Mouse (Mus musculus): ENCODE data around the gene Entr1.

Entr1 gene

DNA sequence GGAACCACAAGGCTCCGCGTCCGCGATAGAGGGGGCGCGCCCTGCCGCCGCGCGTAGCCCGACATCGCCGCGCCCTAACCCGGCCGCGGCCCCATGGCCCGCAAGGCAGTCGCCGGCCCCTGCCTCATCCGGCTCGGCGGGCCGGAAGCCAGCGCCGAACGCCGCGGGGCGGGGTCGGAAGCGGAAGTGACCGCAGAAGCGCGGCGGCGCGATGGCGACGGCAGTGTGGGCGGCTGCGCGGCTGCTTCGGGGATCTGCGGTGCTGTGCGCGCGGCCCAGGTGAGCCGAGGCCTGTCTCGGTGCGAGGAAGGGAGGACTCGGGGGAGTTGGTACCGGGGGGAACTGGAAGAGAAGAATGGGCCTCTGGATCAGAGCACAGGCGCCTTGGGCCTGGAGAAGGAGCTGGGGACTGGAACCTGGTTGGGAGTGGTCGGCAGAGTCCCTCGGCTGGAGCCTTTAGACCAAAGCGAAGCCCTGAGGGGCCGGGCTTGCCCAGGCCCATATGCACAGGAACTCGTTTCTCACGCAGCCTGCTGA, at the start of gene Entr1, which contains the start of gene Pmpca:
Gene Entr1, minus strand, starts transcription at position 163 of the 537 bp plus-strand sequence.
Gene Pmpca, plus strand, starts transcription at position 186 of the 537 bp plus-strand sequence.
- DNase-seq, result peak; percentile 78

DNA sequence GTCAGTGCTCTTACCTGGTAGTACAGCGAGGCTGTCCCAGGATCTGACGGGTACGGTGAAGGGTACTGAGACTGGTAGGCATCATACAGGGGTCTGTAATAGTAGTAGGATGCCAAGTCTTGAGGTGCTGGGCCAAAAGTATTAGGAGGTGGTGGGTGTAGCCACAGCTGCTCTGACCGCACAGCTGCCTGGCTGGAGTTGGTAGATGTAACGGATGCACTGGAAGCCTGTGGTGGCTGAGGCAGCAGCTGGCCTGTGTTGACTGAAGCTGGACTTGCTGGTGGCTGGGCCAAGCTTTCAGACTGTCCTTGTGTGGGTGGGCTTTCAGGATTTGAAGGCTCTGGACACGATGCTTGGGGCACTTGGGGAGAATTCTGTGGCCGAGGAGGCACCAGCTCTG, 49.3 kb upstream of the Entr1 start:
- no peak for DNase-seq

DNA sequence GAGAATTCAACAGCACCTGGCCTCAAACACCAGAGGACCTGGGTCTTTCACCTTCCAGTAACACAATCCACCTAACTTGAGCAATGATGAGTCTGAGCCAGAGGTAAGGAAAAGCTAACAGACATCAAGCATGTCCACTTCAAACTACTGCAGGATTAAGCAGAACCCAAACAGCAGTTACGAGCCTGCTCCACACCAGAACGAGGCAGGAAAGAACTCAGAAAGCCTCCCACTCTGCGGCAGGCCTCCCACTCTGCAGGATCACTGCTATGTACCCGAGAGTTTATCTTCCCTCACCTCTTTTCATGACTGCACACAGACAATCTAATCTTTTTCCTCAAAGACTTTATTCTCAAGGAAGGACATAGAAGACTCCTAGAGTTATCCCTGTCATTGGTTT, 48.1 kb upstream of the Entr1 start:
- no peak for DNase-seq

DNA sequence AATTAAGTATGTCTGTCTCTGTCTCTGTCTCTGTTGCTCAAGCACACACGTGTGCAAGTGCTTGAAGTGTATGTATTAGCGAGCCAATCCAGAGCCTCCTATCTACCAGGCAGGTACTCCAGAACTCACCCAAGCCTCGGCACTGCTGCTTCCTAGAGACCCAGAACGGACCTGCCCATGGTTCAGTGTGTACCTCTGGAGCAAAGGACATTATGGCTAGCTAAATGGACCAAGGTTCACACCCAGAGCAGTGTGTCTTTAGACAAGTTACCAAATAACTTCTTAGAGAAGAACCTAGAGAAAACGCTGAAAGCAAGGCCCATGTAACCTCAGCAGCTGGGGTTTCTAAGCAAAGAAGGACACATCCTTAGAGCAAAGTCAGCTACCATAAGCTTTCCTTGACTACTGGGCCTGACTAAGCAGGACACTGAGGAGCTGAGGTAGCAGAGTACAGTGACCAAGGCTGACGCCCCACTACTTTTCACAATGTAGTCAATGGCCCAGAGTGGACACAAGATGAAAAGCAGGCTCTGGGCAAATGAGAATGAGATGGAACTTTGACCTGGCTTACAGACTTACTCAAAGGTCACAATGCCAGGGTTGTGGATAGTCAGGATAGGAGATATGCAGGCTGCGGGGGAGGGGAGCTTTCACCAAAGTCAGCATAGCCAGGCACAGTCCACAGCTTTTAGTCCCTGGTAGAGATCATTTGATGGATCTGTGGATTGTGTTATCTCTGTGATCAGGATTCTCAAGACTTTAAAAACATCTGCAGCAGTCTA, 45.9 kb upstream of the Entr1 start:
- no peak for DNase-seq

DNA sequence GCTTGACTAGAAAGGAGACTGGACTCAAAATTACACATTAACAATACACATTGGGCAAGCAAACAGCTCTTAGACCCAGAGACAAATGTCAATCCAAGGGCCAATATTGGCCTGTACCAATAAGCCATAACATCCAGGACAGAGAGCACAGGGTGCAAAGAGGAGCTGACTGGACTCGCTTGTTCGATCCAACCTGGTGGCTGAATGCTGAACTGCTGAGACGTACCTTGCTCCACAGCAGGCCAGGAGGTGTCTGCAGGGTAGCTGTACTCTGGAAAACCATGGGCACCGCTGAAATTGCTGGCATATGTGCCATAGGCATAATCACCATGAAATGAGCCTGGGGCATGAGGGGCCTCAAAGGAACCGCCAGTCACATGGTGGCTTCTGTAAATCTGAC, 40.7 kb upstream of the Entr1 start:
- no peak for DNase-seq

DNA sequence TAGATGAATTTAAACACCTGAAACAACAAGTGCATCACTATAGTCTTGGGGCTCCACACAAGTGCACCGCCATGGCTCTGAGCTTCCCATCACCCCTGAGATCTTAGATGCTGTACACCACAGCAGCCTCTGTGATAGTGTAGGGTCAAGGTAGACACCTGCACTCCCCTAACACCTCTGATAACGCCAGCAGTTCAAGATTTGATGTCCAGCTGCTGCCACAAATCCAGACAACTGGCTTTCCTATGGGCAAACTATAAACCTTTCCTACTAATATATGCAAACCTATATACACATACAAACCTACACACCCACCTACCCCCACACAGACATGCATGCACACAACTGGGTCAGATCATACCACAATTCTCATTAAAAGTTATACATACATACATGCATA, 35.4 kb upstream of the Entr1 start:
- DNase-seq, result no peak

DNA sequence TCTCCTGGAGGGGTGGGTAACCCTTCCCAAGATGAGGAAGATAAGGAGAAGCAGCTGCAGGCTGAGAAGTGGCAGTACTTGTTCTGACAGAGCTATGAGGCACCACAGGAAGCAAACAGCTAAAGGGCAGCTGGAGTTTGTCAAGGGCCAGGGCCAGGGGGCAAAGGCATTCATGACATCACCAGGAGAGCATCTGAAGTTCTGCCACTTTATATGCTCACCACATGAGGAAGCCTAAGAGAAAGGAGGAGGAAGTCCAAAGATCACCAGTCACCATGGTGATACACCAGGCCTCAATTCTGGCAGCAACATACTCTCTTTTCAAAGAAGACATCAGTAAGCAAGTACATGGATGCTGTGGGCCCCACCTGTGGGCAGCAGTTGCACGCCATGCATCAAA, 34.0 kb upstream of the Entr1 start:
- DNase-seq, result no peak

DNA sequence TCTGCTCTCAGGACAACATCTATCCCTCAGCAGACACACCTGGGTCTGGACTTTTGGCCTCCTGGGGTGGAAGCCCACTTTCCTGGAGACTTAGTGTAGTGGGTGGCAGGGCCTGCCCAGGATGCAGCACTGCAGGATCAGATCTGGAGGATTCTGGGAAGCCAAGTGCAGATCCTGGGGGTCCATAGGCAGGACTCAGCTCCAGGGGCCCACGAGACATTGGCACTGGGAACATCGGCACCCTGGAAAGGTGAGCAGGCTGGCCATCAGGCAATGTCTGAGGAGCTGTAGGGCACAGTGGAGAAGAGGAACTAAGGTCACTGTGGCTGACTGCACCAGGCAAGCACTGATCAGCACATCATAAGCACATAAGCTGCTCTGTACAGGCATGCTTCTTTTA, 32.9 kb upstream of the Entr1 start:
- DNase-seq, result no peak

DNA sequence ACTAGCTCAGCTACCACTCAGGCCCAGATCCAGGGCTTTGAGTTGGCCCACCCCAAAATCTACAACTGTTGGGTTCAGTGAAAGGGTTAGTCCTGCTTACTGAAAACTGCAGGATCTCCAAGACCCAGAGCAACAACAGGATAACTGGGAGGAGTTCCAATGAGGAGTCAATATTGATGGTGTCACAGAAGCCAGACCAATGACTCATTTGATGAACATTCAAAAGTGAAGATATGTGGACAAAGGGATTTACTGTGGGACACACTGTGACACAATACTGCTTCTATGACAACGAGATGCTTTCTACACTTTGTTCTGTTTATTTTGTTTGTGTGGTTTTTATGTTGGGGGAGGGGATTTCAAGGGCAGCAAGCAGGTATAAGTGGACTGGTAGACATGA, 29.0 kb upstream of the Entr1 start:
- no peak for DNase-seq

DNA sequence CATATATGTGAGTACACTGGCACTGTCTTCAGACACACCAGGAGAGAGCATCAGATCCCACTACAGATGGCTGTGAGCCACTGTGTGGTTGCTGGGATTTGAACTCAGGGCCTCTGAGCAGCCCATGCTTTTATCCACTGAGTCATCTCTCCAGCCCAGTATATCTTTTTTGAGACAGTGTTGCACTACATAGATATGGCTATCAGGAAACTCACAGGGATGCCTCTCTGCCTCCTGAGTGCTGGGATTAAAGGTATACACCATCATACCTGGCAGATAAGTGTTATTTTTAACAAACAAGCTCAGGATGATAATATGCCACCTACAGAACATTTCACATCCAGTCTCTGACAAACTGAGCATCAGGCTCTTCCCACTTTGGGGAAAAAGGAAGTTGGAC, 27.9 kb upstream of the Entr1 start:
- DNase-seq, result no peak

DNA sequence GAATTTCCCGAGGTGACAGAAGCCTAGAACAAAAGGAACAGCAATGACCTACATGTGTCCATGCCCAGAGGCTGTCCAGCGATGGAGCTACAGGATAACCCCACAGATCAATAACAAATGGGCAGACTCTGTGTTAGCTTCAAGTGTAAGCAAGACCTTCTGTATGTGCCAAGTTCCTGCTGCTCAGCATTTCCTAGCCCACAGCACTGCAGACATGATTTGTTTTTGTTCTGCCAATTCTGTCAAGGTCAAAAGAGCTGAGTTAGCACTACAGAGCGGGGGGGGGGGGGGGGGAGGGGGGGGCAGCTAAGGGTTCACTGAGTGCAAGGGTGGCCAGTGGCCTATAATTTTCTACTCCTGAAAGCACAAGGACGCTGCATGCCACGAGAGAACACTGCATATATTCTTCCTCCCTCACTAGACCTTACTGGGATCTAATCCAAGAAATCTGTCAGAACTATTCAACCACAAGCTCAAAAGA, 21.9 kb upstream of the Entr1 start:
- no peak for DNase-seq

DNA sequence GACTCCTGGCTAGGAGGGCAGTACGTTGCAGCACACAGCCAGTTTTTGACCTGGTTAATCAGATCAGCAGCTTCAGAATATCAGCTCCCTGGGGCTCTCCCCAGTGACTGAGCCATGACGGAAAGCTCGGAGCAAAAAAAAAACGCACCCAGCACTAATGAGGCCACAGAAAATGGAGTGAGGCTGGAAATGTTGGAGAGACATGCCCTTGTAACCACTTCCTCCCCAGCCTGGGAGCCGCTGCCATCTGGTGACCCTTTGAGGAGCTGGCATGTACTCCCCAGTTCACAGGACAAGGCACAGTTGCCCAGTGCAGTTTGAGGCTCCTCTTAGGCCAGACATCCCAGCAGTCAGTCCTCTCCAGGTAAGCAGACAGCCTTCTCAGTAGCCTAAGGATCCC, 21.0 kb upstream of the Entr1 start:
- peak; percentile 69 for DNase-seq

DNA sequence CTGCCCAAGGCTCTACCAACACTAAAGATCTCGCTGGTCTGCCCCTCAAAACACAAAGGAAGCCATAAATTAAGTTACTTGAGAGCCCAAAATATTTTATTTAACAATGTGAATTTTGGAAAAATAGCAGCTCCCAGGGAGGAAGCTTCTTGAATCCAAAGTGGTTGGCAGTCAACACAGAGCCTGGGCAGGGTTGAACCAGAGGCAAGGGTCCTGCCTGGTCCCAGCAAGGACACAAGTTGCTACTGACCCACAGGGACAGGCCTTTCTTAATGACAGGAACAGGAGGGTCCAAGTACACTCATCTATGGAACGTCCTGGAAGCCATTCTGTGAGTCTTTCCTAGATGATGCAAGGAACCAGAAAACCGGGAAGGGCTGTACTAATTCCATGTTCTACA, 20.2 kb upstream of the Entr1 start:
- DNase-seq, result no peak

DNA sequence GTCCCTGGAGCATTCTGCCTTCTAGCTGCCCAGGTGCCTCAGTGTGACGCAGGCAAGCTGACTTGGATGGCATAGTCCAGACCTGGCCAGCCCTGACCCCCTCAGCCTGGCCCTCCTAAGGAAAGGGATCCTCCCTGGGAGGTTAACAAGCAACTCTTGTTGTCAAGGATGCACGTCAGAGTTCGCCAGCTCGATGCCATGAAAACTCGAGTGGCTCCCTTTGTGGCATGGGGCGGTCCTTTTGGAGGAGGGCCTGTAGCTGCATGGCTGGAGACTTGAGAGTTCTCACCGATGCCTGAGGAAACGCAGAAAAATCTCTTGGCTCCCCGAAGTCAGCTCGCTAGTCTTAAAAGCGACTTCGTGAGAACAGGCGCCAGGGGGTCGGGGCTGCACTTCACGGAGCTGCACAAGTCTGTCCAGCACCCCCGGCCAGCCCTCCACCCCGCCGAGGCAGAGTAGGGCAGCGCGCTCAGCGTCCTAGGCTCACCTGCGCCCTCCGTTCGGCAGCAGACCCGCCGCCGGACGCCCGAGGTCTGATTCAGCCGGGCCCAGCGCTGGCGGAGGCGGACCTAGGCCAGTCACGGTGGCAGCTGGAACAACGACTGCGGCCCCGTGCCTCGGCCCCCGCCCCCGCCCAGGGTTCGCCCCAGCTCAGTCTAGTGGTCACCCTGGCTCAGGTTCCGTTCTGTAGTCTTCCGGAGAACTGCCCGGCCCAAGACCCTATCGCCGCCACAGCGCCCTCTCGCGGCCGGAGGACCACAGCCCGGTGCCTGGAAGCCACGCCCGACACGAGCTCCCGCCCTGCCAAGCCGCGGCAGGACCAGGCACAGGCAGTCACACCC, 19.6 kb upstream of the Entr1 start, which contains the start of gene Inpp5e:
Gene Inpp5e, minus strand, starts transcription at position 689 of the 842 bp plus-strand sequence.
- peak; percentile 95 for DNase-seq

DNA sequence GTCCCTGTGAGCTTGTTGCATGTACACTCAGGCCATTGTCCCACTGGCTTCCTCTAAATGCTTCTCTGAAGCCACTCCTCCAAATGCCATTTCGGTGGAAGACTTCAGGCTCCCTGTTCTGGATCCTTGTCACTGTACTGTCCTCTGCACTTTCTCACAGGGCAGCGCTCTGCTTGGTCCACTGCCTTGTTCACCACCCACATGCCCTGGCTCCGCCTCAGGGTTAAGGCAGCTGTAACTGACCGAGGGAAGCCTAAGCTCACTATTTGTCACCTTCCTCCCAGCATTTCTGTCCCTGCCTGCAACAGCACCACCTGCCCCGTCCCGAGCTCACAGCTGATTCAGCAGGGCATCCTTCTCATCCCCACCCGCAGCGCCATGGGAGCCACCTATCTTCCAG, 14.2 kb upstream of the Entr1 start:
- DNase-seq, result no peak

DNA sequence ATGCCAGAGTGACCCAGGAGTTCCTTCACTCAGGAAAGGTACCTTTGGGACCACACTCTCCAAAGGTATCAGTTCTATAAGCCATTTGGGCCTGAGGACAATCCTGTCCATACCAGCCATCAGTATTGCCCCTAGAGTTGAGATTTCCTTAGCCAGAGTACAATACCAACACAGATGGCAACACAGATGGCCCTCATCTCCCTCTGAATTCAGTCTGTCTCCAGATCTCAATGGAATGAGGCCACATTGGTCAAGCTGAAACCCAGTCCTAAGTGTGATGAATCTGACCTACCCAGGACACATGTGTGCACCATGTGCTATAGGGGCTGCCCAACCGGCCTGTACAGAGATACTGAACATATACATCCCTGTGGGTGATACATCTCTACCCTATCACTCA, 13.1 kb upstream of the Entr1 start:
- peak; percentile 64 for DNase-seq

DNA sequence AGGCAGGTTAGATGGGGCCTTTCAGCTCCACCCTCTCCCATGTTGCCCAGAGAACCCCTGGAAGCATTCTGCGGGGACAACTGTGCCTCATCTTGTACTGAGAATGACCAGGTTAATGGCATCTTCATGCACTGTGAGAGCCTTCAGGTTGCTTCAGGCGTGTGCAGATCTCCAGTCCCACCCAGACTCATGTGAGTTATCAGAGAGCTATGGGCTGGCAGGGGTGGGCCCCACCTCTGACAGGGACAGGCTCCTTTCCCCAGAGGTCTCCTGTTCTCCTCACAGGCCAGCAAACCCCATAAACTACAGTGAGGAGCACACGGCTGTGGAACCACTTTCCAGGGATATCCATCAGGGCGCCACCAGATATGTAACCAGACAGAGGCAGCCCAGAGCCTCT, 11.9 kb upstream of the Entr1 start:
- DNase-seq, result no peak

DNA sequence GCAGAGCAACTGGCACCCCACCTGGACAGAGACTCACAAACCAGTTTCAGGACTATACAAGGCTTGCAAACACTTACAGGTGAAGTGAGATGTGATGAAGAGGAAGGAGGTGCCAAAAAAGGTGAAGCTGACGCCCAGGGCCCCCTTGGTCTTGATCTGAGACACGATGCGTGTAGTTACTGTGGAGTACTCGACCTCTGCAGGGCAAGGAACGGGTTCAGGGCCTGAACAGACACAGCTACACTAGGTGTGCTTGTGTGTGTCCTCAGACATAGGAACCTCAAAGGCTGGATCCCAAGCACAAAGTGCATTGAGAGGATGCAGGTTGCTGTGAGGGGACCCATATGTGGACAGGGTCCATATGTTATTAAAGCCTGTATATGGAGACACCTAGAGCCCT, 11.2 kb upstream of the Entr1 start:
- no peak for DNase-seq

DNA sequence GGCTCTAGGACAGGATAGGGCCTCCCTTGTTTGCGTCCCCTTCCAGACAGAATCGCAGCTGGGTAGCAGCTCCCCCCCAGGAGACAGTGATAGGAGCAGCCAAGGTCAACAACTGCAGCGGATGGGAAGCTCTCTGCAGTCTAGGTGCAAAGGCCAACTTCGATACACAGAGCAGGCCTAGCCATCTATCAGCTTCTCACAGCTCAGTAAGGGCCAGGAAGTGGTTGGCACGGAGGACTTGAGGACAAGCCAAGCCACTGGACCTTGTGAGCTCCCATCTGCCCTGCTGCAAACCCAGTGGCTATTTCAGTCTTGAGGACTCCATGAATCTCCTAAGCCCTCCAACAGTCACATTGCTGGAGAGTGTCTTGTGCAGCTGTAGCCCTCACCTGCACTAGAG, 10.5 kb upstream of the Entr1 start:
- no peak for DNase-seq

DNA sequence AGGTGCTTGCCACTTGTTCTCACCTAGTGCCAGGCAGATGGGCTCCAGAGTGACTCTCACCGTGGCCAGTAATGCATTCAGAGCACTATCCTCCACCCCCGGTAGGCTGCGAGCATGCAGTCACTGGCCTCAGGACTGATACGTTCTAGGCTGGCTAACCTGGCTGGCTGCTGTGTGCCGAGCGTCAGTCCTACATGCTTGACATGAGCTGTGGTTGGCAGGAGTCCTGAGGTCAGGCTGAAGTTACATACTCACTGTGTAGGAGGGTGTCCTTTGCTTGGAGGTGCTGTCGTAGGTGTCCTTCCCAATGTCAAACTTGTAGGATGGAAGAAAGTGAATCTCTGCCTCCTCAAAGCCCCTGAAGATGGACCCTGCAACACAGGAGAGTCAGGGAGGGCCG, 9.9 kb upstream of the Entr1 start:
- no peak for DNase-seq

DNA sequence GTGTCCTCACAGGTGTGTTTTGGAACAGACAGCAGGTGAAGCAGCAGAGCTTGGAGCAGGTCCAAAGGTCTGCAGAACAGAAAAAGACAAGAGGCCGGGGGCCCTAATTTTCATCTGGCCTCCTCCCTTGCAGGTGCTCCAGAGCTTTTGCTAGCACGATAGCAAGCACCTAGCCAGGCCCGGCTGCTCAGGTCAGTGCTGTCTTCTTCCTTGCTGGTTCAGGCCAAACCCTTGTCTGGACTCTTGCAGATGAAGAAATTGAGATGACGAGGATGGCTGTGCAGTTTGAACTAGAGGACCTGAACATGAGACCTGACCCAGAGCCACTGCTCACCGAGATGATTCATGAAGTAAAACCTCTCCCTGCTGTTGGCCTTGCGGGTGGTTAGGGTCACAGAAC, 2.5 kb upstream of the Entr1 start:
- DNase-seq, result no peak

DNA sequence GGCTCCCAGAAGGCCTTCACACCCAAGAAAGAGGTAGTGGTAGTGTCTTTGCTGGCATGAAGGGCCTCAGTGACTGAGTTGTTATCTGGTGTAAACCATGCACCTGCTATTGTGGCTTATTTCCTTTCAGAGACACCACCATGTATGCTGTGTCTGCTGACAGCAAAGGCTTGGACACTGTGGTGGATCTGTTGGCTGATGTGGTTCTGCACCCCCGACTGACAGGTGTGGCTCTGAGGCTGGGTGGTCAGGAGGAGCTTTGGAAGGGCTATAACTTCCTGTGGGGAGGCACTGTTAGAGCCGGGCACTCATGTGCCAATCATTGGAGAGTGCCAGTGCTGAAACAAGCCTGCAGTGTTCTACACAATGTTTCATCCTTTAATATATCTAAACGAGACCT, 1.8 kb upstream of the Entr1 start:
- no peak for DNase-seq

DNA sequence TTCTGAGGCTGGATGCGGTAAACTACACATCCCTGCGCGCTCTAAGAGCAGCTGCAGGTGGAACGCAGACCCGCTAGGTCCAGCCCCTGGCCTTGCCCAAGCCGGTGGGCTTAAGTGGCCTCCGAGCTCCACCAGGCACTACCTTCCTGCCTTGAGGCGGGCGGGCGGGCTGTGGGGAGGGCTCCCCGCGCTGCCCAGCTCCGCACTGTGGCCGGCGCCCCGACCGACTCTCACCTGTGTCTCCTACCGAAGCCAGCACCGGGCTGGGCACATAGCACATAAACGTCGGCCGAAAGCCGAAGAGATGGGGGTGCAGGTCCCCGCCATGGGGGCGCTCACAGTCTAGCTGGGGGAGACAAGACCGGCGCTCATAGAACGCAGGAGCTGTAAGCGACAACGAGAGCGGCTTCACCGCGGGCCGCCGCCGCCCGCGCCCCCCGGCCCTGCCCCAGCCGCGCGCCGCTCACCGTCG, 398 bp downstream of the Entr1 start:
- DNase-seq, result no peak

DNA sequence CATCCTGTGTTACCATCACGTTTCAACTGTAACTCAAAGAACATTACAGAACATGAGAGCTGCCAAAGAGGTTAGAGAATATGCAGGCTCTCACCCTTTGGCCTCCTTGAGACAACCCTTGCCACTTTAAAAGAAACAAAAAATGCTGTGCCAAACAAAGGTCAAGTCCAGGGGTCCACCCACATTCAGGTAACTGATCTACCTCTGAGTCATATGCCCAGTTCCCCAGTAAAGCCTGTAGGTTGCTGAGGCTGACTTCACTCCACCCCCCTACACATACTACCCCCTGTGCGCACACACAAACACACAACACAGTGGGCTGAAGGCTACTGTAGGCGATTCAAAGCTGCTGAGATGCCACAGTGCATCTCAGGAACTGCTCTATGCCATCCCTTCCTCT, 1.4 kb downstream of the Entr1 start:
- DNase-seq, result no peak
